Mouse (Mus musculus): ENCODE measurements at regions not wholly inside any gene's neighbourhood (a gene's known extent, or its start where the extent isn't known, plus 50 kb on each side); places are given as distances from the start of the nearest gene placed in this dataset.

DNA sequence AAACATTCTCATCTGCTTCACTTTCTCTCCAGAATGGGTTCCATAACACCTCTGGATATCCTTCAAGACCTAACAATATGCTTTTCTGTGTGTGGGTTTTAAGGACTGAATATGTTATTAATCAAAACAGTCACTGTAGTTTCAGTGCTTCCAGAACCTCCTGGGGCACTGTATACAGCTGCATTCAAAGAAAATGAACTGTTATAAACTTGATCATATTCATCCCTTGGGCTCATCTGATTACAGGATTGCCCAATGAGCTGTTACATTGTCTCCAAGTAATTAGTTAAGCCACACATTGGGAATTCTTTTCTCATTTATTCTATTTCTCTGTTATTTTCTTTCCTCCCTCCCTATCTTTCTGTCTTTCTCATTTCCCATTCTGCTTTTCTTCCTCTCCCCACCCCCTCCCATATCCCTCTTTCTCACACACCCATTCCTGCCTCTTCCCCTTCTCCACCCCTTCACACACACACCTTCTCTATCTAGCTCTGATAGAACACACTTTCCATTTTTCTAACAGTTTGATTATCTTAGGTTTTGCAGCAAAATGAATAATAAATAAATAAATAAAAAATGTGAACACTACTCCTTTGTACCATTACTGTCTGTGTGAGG, 121.3 kb upstream of the Chmp2b start:
- Histone ChIP-seq H3K9me3 (replicated peaks; ENCODE audit: control insufficient read depth, low read length) (no peaks in the 10 kb centered on the region), H3K4me3 (ENCODE audit: low read depth, low read length) (no peak overlapping the region), H3K27me3 (ENCODE audit: control insufficient read depth, insufficient read depth, low read depth, low read length) (no peaks in the 10 kb centered on the region), H3K36me3 (ENCODE audit: control insufficient read depth, insufficient read depth) (no peaks in the 10 kb centered on the region), H3K9ac (ENCODE audit: low read depth, low read length) (no peak overlapping the region), H3K4me1 (ENCODE audit: control insufficient read depth, low read depth, low read length) (no peaks in the 10 kb centered on the region), H3K4me2 (ENCODE audit: low read depth, low read length) (no peak overlapping the region), H3K27ac (ENCODE audit: low read length) (no peak overlapping the region)
- no peak for ATAC-seq (ENCODE audit: low read depth)

DNA sequence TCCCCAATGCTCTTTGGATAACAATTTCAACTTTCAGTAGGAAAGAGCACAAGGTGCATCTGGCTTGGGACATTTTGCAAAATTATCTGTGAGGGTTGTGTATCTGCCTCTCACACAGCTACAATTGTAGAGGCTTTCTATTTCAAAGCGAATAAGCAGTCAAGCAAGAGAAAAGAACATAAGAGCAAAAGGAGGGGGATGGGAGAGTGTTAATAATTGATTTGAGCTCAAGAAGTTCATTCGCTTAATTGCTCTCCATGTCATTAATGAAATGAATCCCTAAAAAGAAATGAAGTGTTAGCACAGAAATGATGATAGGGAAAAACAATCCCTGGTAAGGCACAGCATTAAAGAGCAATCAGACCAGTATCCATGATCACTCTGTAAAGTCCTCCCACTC, 121.4 kb upstream of the Vgll3 start:
- Histone ChIP-seq H3K4me3 (ENCODE audit: low read depth, low read length) (no peak overlapping the region), H3K9me3 (replicated peaks; ENCODE audit: control insufficient read depth, low read length) (no peaks in the 10 kb centered on the region), H3K27me3 (ENCODE audit: control insufficient read depth, insufficient read depth, low read depth, low read length) (no peaks in the 10 kb centered on the region), H3K4me2 (ENCODE audit: low read depth, low read length) (no peak overlapping the region), H3K36me3 (ENCODE audit: control insufficient read depth, insufficient read depth) (no peaks in the 10 kb centered on the region), H3K4me1 (ENCODE audit: control insufficient read depth, low read depth, low read length) (no peaks in the 10 kb centered on the region), H3K9ac (ENCODE audit: low read depth, low read length) (no peak overlapping the region), H3K27ac (ENCODE audit: low read length) (no peak overlapping the region)
- WGBS (ENCODE audit: insufficient replicate concordance): 61% methylated on average over 2 of the region's 2 CpGs
- no peak for ATAC-seq (ENCODE audit: low read depth)

DNA sequence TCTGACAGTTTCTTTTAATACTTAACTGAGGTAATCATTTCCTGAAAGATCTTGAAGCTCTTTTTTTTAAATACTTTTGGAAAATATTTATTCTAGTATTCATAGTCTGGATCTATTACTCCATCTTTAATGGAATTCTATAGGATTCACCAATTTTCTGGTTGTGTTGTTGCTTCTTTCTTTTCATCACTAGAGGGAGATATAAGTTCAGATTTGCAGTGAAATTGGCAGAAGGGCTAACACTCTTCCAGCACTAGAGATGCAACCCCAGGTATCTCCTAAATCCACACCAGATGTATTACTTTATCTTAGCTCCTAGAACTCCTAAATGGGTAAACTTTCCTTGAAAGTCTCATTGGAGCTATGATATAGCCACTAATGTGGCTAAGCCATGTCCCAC, 99.4 kb upstream of the Vgll3 start:
- no peaks in the 10 kb centered on the region for H3K9me3 ChIP-seq (replicated peaks; ENCODE audit: control insufficient read depth, low read length)
- H3K9ac ChIP-seq (ENCODE audit: low read depth, low read length): no peak overlapping the region
- no peak overlapping the region for H3K4me2 ChIP-seq (ENCODE audit: low read depth, low read length)
- no peaks in the 10 kb centered on the region for H3K27me3 ChIP-seq (ENCODE audit: control insufficient read depth, insufficient read depth, low read depth, low read length)
- no peak overlapping the region for H3K4me3 ChIP-seq (ENCODE audit: low read depth, low read length)
- H3K36me3 ChIP-seq (ENCODE audit: control insufficient read depth, insufficient read depth): no peaks in the 10 kb centered on the region
- ATAC-seq (ENCODE audit: low read depth): no peak
- no peaks in the 10 kb centered on the region for H3K4me1 ChIP-seq (ENCODE audit: control insufficient read depth, low read depth, low read length)
- H3K27ac ChIP-seq (ENCODE audit: low read length): no peak overlapping the region

DNA sequence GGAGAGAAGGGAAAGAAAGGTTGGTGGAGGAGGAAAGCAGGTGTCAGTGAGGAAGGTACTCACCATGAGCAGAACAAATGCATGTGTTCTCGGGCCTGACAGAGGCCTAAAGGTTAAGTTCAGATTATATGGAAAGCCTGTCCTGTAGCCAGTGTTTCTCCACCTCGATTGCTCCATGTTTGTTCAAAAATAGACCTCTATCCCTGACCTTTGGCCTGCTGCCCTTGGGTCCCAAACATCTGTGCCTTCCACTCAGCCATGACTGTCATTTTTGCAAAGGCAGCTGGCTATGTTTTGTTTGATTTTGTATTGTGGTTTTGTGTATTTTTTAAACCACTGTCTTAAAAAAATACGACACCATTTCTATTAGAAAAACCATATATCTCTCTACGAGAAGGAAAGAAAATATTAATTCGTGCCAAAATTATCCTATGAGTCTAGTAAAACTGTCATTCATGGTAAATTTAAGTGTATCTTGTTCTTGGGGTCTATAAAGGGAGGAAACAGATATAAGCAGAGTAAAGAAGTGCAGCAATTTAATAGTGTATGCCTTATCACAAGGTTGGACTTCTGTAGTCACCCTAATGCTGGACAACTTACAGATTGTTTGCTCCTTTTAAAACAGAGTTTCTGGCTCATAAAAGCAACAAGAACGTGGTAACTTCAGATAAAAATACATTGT, 96.1 kb upstream of the Vgll3 start:
- no peaks in the 10 kb centered on the region for H3K9me3 ChIP-seq (replicated peaks; ENCODE audit: control insufficient read depth, low read length)
- H3K4me1 ChIP-seq (ENCODE audit: control insufficient read depth, low read depth, low read length): no peaks in the 10 kb centered on the region
- H3K9ac ChIP-seq (ENCODE audit: low read depth, low read length): no peak overlapping the region
- no peak overlapping the region for H3K4me2 ChIP-seq (ENCODE audit: low read depth, low read length)
- H3K4me3 ChIP-seq (ENCODE audit: low read depth, low read length): no peak overlapping the region
- no peak overlapping the region for H3K27ac ChIP-seq (ENCODE audit: low read length)
- no peaks in the 10 kb centered on the region for H3K27me3 ChIP-seq (ENCODE audit: control insufficient read depth, insufficient read depth, low read depth, low read length)
- WGBS (ENCODE audit: insufficient replicate concordance): 37% methylated on average over 6 of the region's 6 CpGs
- ATAC-seq (ENCODE audit: low read depth): peak; percentile 79
- no peaks in the 10 kb centered on the region for H3K36me3 ChIP-seq (ENCODE audit: control insufficient read depth, insufficient read depth)

DNA sequence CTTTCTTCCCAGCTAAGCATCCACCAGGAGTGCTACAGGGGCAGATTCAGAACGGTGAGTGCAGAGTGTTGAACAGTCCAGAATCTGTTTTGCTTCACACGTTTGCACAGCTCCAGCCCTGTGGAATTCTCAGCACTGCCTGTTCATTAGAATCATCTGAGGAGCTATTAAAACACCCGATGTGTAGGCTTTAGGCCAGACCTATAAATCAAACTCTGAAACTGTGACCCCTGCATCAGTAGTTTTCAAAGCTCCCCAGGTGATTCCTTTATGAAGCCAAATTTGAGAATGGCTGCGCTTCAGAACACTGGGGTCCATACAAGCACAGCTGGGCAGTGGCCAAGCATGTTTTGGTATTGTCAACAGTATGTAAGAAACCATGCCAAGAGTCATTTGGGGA, 94.1 kb upstream of the Vgll3 start:
- Histone ChIP-seq H3K4me1 (ENCODE audit: control insufficient read depth, low read depth, low read length) (no peaks in the 10 kb centered on the region), H3K36me3 (ENCODE audit: control insufficient read depth, insufficient read depth) (no peaks in the 10 kb centered on the region), H3K27ac (ENCODE audit: low read length) (no peak overlapping the region), H3K9me3 (replicated peaks; ENCODE audit: control insufficient read depth, low read length) (no peaks in the 10 kb centered on the region), H3K4me3 (ENCODE audit: low read depth, low read length) (no peak overlapping the region), H3K4me2 (ENCODE audit: low read depth, low read length) (no peak overlapping the region), H3K9ac (ENCODE audit: low read depth, low read length) (no peak overlapping the region), H3K27me3 (ENCODE audit: control insufficient read depth, insufficient read depth, low read depth, low read length) (no peaks in the 10 kb centered on the region)
- WGBS (ENCODE audit: insufficient replicate concordance): 53% methylated on average over 4 of the region's 4 CpGs
- no peak for ATAC-seq (ENCODE audit: low read depth)

DNA sequence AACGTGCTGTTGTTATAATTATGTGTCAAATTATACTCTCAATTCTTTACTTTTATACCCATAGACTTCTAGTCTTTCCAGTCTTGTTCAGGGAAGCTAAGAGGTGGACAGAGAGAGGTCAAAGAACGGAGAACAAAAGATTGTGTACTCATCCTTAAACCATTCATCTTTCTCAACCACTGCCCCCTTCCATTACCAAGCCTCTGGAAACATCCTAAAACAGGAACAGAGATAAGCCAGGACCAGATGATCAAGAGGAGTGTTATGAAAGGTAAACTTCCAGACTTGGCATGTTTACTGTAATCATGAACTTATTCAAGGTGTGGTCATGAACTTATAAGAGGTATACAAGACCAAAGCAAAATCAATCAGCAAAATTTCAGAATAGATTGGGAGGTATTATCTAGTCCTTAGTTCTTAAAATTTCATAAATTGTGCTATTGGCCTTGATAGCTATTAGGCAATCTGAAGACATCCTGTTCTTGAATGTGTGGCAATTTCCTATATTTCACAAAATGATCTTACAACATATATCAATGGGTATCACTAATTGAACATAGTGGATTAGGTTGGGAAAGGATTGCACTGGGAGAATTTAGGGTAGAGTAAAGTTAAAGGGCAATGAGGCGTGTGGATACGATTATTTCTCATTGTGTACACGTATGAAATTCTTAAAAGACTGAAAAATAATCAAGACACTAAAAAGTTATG, 89.3 kb upstream of the Vgll3 start:
- Histone ChIP-seq H3K4me2 (ENCODE audit: low read depth, low read length) (no peak overlapping the region), H3K36me3 (ENCODE audit: control insufficient read depth, insufficient read depth) (no peaks in the 10 kb centered on the region), H3K4me3 (ENCODE audit: low read depth, low read length) (no peak overlapping the region), H3K9me3 (replicated peaks; ENCODE audit: control insufficient read depth, low read length) (no peaks in the 10 kb centered on the region), H3K4me1 (ENCODE audit: control insufficient read depth, low read depth, low read length) (no peaks in the 10 kb centered on the region), H3K27ac (ENCODE audit: low read length) (no peak overlapping the region), H3K9ac (ENCODE audit: low read depth, low read length) (no peak overlapping the region), H3K27me3 (ENCODE audit: control insufficient read depth, insufficient read depth, low read depth, low read length) (no peaks in the 10 kb centered on the region)
- 53% methylated on average over 5 of the region's 5 CpGs for WGBS (ENCODE audit: insufficient replicate concordance)
- ATAC-seq (ENCODE audit: low read depth): no peak

DNA sequence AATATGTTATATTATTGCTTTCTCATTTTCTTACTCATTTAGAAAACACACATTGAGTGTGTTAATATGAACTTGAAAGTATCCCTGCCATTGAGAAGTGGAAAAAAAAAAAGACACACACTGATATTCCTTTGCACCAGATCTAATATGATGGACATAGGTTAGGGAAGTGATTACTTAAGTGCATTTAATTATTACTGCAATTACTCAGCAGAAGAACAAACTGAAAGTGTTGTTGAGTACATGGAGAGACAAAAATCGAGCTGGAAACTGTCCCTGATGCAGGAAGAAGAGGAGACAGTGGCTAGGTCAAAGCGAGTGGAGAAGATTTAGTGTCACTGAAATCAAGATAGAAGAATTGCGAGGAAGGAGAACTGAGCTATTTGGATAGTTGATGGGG, 88.8 kb upstream of the Vgll3 start:
- WGBS (ENCODE audit: insufficient replicate concordance): 53% methylated on average over 3 of the region's 3 CpGs
- H3K9me3 ChIP-seq (replicated peaks; ENCODE audit: control insufficient read depth, low read length): no peaks in the 10 kb centered on the region
- no peaks in the 10 kb centered on the region for H3K36me3 ChIP-seq (ENCODE audit: control insufficient read depth, insufficient read depth)
- H3K27ac ChIP-seq (ENCODE audit: low read length): no peak overlapping the region
- no peak overlapping the region for H3K4me2 ChIP-seq (ENCODE audit: low read depth, low read length)
- H3K4me1 ChIP-seq (ENCODE audit: control insufficient read depth, low read depth, low read length): no peaks in the 10 kb centered on the region
- no peak overlapping the region for H3K4me3 ChIP-seq (ENCODE audit: low read depth, low read length)
- H3K27me3 ChIP-seq (ENCODE audit: control insufficient read depth, insufficient read depth, low read depth, low read length): no peaks in the 10 kb centered on the region
- no peak overlapping the region for H3K9ac ChIP-seq (ENCODE audit: low read depth, low read length)
- no peak for ATAC-seq (ENCODE audit: low read depth)

DNA sequence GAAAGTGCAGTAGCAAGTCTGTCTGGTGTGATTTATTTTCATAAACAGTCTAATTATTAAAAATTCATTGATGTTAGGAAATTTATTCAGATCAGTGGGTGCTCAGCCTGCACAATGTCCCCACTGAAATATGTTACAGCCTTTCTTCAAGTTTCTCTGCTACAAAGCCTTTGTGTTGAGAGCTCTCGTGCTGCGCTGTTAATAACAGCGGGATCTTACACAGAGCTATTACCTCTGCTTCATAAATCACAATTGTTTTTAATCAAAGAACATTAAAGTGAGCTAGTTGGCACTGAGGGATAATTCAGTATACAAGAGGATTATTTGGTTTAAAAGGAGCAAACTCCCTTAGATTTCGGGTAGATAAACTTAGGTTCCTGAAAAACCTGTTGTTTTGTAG, 85.7 kb upstream of the Vgll3 start:
- 54% methylated on average over 4 of the region's 4 CpGs for WGBS (ENCODE audit: insufficient replicate concordance)
- H3K9me3 ChIP-seq (replicated peaks; ENCODE audit: control insufficient read depth, low read length): no peaks in the 10 kb centered on the region
- no peaks in the 10 kb centered on the region for H3K27me3 ChIP-seq (ENCODE audit: control insufficient read depth, insufficient read depth, low read depth, low read length)
- no peak overlapping the region for H3K27ac ChIP-seq (ENCODE audit: low read length)
- H3K36me3 ChIP-seq (ENCODE audit: control insufficient read depth, insufficient read depth): no peaks in the 10 kb centered on the region
- H3K4me3 ChIP-seq (ENCODE audit: low read depth, low read length): no peak overlapping the region
- H3K4me1 ChIP-seq (ENCODE audit: control insufficient read depth, low read depth, low read length): no peaks in the 10 kb centered on the region
- H3K4me2 ChIP-seq (ENCODE audit: low read depth, low read length): no peak overlapping the region
- no peak for ATAC-seq (ENCODE audit: low read depth)
- no peak overlapping the region for H3K9ac ChIP-seq (ENCODE audit: low read depth, low read length)

DNA sequence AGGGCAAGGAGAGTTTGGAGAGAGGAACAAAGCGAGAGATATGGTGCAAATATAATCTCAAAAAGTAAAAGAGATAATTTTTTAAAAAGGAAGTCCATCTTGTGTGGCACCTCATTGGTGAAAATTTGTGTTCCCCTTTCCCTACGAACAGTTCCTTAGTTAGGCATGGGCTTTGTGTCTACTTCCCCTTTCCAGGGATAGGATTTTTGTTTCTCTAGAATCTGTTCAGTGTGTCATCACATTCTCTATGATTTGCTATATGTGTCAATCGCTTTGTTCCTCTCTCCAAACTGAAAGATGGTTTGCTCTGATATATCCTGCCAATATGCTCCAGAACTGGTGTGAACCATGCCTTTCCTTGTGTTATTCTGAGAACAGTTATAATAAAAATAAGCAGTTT, 75.4 kb upstream of the Vgll3 start:
- no peaks in the 10 kb centered on the region for H3K27me3 ChIP-seq (ENCODE audit: control insufficient read depth, insufficient read depth, low read depth, low read length)
- WGBS (ENCODE audit: insufficient replicate concordance): 37% methylated on average over 3 of the region's 3 CpGs
- ATAC-seq (ENCODE audit: low read depth): no peak
- no peaks in the 10 kb centered on the region for H3K9me3 ChIP-seq (replicated peaks; ENCODE audit: control insufficient read depth, low read length)
- no peak overlapping the region for H3K27ac ChIP-seq (ENCODE audit: low read length)
- H3K4me3 ChIP-seq (ENCODE audit: low read depth, low read length): no peak overlapping the region
- no peak overlapping the region for H3K9ac ChIP-seq (ENCODE audit: low read depth, low read length)
- no peak overlapping the region for H3K4me2 ChIP-seq (ENCODE audit: low read depth, low read length)
- no peaks in the 10 kb centered on the region for H3K36me3 ChIP-seq (ENCODE audit: control insufficient read depth, insufficient read depth)
- no peaks in the 10 kb centered on the region for H3K4me1 ChIP-seq (ENCODE audit: control insufficient read depth, low read depth, low read length)

Data from liver, embryonic 16.5 days (tissue).